Mouse (Mus musculus): ENCODE results near the gene Gm2888. TPM values are rescaled to one million over a fixed set of nuclear protein-coding genes. Genes with fewer than 3 reads are reported as not detected.
A peak's percentile ranks its signal among the peaks of the same experiment; 100 is the strongest.
"Not testable (repeated sequence)": the region's sequence is repeated elsewhere in the genome, so short reads cannot be mapped to it uniquely, and the experiment has no call there.

Gm2888 gene
- not detected in 2 replicates for polyA plus RNA-seq (2016; fragmentation: Nextera tagmentation; extraction: Ambion mirVana)

GRCm38 (mm10) chr14:3029702-3030101 lies at the start of gene Gm2888:
Gene Gm2888 (plus strand): TSS chr14:3030002.
- H3K4me2 ChIP-seq (replicated peaks); H3K4me1 ChIP-seq; H3K27ac ChIP-seq; H3K9me3 ChIP-seq (replicated peaks); H3K9ac ChIP-seq; H3K4me3 ChIP-seq; ATAC-seq (ENCODE audit: low FRiP score); H3K36me3 ChIP-seq; H3K27me3 ChIP-seq: not testable (repeated sequence)
- 66% methylated on average over 2 of the region's 3 CpGs for WGBS

- H3K4me1 ChIP-seq; H3K36me3 ChIP-seq; H3K27ac ChIP-seq; H3K27me3 ChIP-seq; H3K9me3 ChIP-seq (replicated peaks): not testable (repeated sequence)
- Histone ChIP-seq H3K4me2 (replicated peaks) (peak within 1 kb of the TSS; percentile 65), H3K4me3 (peak within 1 kb of the TSS; percentile 53), H3K9ac (peak within 1 kb of the TSS; percentile 70)
- 0 out of 2 replicates have a peak, but pooled peaks have one; percentile 38 for ATAC-seq (ENCODE audit: low FRiP score)
- WGBS, result 6% methylated on average over 16 of the region's 40 CpGs
These were observed 19.1 kb downstream of the Gm2888 start, which contains the start of gene Gm2897 for GRCm38 (mm10) chr14:3048727-3049512. Gene Gm2897 (plus strand): TSS chr14:3049285.

- ATAC-seq (ENCODE audit: low FRiP score); H3K9me3 ChIP-seq (replicated peaks); H3K27ac ChIP-seq; H3K4me1 ChIP-seq; H3K27me3 ChIP-seq; H3K36me3 ChIP-seq: not testable (repeated sequence)
- under 1% methylated on average over 17 of the region's 20 CpGs for WGBS
- H3K4me3 ChIP-seq, result peak overlapping the region; percentile 53
- peak overlapping the region; percentile 70 for H3K9ac ChIP-seq
- peak overlapping the region; percentile 65 for H3K4me2 ChIP-seq (replicated peaks)
These were observed 19.7 kb downstream of the Gm2888 start for GRCm38 (mm10) chr14:3049513-3049800.

GRCm38 (mm10) chr14:3050087-3050486 lies 20.3 kb downstream of the Gm2888 start:
- ATAC-seq (ENCODE audit: low FRiP score); H3K27ac ChIP-seq; H3K27me3 ChIP-seq; H3K4me1 ChIP-seq; H3K4me3 ChIP-seq; H3K4me2 ChIP-seq (replicated peaks); H3K36me3 ChIP-seq; H3K9ac ChIP-seq; H3K9me3 ChIP-seq (replicated peaks): not testable (repeated sequence)
- 0% methylated on average over 5 of the region's 8 CpGs for WGBS

Other genes starting within 250 kb of the Gm2888 start
- gene Gm2897, start 19.3 kb downstream of the Gm2888 start, polyA plus RNA-seq (2016; fragmentation: Nextera tagmentation; extraction: Ambion mirVana), result 6.4 and 7.5 TPM in 2 replicates
- not detected in 2 replicates for gene Gm10340, start 104.0 kb downstream of the Gm2888 start, polyA plus RNA-seq (2016; fragmentation: Nextera tagmentation; extraction: Ambion mirVana)
- not detected in 2 replicates for gene Gm5795, start 158.3 kb downstream of the Gm2888 start, polyA plus RNA-seq (2016; fragmentation: Nextera tagmentation; extraction: Ambion mirVana)
- gene D830030K20Rik, start 178.5 kb downstream of the Gm2888 start, polyA plus RNA-seq (2016; fragmentation: Nextera tagmentation; extraction: Ambion mirVana), result 16.2 and 17.8 TPM in 2 replicates

Data from hindbrain, embryonic 12.5 days (tissue).